Mouse (Mus musculus): ENCODE measurements around the gene Abhd16a.

DNA sequence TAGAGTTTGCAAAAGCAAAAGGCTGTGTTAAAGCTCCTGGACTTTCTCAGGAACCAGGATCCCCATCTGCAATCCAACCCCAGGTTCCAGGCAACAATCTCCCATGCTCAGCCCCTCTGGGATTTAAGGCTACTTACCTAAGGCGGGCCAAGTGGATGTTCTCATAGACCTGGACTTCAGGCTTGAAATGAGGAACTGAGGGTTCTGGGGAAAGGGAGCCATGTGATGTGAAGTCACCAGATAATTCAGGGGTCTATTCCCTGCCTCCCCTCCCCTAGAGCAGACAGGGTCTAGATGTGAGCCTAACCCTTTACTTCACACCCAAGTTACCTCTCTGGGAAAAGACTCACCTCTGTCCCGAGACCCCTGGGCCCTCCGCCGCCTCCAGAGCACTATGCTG is 8.4 kb upstream of the Abhd16a start:
- no peak for TF ChIP-seq CTCF (IDR thresholded peaks at IDR 0.05; ENCODE audit: low read depth)
- TF ChIP-seq EP300 (IDR thresholded peaks at IDR 0.05; ENCODE audit: low read depth): no peak

Measured in liver, postnatal 0 days (tissue).